Mouse (Mus musculus) cerebellum, adult (tissue): Measurements from ENCODE around the gene Gsta3.
A peak's percentile ranks its signal among the peaks of the same experiment; 100 is the strongest.
"Not testable (repeated sequence)": the region's sequence is repeated elsewhere in the genome, so short reads cannot be mapped to it uniquely, and the experiment has no call there.

Experiments used
- ATAC-seq: cut with Nextera tagmentation; 2 replicates; pipeline ENCODE4 v1.9.2; 2017; ENCODE audit warnings: mild to moderate bottlenecking, moderate library complexity, mixed read lengths; ENCODE audit not compliant: insufficient number of reproducible peaks, low FRiP score, low TSS enrichment

Gene Gsta3

DNA sequence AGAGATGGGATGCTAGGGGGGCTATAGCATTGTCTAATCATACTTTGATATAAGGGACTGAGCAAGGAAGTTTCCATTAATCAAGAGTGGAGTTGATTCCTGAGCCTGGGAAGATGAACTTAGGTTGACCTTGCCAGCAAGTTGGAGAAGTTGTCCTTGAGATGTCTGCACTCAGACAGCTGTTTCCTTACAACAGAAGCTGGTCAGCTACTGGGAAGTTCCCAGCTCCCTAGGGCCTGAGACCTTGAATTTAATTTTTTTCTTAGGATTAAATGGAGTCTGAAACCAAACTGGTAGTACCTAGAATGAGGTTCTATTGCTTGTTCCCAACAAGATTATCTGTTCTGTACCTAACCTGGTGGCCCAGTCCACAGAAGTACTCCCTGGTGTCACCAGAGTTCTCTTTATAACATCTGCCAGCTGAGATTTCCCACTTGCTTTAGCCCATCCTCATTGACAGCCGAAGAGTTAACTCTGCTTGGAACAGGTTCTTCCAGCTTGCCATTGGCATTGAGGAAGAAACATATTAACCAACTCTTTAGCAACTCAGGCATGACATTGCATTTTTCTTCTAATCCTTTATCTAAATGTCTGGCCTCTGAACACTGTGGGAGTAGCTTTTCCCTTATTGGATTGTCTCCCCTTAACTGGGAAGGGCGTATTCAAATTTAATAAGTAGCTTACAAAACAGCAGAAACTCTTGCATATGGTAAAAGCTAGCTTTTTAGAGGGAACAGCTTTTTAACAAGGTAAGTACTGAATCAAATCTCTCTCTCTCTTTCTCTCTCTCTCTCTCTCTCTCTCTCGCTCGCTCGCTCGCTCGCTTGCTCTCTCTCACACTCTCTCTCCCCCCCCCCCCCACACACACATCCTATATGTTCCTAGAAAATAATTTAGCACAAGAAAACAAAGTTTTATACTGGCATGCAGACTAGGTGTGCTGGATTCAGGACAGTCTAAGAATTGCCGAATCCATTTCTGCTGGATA lies at the start of gene Gsta3:
Gene Gsta3 (plus strand): TSS at position 679 of the 988 bp plus-strand sequence.
- ATAC-seq, result no peak

DNA sequence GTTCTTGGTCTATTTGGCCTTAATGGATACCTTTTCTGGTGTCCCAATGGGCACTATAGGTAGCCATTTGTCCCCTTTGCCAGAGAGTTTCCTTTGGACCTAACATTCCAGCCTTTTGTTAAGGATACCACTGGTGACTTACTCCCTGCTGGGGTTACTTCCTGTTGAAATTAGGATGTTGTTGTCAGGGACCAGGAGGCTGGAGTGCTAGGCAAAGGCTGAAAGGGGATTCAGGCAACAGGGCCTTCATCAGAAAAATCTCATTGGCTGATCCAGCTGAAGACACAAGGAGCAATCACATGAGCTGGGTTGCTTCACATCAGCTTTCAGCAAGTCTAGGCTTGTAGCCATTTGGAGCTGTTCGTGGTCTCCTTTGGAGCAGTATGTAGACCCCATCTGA lies 34.1 kb upstream of the Gsta3 start:
- ATAC-seq, result no peak

- ATAC-seq, result not testable (repeated sequence)
Measured at GRCm38 (mm10) chr1:21213537-21213936, 26.9 kb upstream of the Gsta3 start.

- ATAC-seq, result not testable (repeated sequence)
Measured at GRCm38 (mm10) chr1:21213991-21214692, 26.2 kb upstream of the Gsta3 start.

DNA sequence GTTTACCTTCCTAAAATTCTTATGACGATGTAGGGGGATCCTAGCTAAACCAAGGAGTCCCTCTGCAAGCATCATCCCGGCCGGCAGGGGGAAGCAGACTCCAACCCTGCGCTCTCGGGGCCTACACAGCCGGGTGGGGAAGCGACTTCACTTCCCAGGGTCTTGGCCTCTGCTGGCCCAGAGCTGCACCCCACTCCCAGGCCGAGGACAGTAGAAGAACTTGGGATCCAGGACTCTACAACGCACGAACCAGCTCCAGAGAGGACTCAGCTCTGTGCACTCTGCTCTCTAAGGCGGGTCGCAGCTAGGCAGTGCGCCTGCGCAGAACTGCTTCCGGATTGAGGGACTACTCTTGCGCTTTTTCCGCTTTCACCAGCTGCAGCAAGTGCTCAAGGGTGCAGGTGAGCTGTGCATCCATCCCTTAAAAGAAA lies 21.9 kb upstream of the Gsta3 start, which contains the start of gene Tmem14a:
Gene Tmem14a (plus strand): TSS at position 87 of the 431 bp plus-strand sequence.
- peak; percentile 90 for ATAC-seq

DNA sequence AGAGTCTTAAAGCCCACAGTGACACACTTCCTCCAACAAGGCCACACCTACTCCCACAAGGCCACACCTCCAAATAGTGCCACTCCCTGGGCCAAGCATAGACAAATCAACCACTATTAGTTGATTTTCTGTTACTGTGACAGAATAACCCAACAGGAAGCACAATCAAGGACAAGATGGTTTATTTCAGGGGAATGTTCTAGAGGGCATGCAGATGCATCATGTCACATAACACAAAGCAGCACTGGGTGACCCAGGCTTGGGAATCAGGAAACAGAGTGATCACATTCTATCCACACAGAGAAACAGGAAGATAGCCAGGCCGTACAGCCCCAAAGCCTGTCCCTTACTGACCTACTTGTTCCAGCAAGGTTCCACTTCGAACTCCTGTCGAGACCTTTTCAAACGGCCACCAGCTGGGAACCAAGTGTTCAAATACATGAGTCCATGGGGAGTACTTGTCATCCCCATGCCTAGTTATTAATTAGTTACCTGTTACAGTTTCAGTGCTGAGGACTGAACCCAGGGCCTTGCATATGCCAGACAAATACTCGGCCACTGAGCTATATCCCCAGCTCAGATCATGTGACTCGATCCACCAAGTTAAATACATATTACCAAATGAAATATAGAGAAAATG lies 12.5 kb upstream of the Gsta3 start:
- ATAC-seq, result no peak

- ATAC-seq, result not testable (repeated sequence)
Measured at GRCm38 (mm10) chr1:21228740-21229722, 11.4 kb upstream of the Gsta3 start.

DNA sequence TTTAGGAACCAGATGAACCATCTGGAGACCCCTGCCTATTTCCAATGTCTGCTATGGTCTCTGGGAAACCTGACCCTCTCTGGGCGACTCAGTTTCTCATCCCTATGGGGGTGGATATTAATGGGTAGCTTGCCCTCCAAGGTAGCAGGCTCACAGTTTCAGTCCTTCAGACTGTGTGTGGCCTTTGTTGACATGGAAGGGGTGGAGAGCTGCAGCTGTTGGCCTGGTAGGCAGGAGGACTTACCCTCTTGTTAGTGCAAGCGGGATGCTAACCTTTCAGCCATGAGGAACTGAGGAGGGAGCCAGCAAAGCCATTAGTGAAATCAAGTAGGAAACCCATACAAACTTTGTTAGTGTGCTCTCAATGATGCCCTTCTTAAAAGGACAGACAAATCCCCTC lies 10.0 kb upstream of the Gsta3 start:
- ATAC-seq, result no peak

- ATAC-seq, result no peak
Measured at GRCm38 (mm10) chr1:21231744-21232464, 8.5 kb upstream of the Gsta3 start.

GRCm38 (mm10) chr1:21232516-21232915 lies 7.9 kb upstream of the Gsta3 start:
- ATAC-seq, result no peak

DNA sequence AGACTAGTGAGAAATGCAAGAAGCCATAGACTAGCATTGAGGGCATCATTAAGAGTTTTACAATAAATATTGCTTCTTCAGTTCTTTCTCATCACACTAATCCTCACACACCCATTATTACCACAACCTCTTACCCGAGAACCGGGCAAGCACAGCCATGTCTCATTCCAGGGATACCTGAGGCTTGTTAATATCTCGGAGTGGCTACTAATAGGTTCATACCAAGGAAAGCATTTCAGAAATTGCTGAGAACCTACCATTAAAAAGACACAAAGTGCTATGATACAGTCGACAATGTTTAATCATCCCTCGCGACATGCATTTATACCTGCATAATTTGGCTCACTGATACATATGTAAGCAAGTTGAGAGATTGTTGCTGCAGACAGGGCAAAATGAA lies 5.0 kb upstream of the Gsta3 start:
- no peak for ATAC-seq

DNA sequence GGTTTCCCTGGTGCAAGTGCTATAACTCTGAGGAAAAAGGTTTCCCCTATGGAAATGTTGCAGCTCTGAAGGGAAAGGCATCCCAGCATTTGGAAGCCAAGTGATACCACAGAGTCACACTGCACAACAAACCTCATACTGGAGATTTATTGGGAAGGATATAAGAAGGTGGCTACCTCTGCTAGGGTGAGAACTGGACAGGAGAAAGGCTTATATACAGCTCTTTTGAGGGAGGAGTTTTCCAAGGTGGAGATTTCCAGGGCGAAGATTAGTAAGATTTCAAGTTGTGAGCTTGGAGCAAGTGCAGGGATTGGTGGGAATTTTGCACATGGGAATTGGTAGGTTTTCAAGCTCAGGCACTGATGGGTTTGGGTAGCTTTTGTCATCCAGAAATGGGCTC lies 707 bp downstream of the Gsta3 start:
- no peak for ATAC-seq

DNA sequence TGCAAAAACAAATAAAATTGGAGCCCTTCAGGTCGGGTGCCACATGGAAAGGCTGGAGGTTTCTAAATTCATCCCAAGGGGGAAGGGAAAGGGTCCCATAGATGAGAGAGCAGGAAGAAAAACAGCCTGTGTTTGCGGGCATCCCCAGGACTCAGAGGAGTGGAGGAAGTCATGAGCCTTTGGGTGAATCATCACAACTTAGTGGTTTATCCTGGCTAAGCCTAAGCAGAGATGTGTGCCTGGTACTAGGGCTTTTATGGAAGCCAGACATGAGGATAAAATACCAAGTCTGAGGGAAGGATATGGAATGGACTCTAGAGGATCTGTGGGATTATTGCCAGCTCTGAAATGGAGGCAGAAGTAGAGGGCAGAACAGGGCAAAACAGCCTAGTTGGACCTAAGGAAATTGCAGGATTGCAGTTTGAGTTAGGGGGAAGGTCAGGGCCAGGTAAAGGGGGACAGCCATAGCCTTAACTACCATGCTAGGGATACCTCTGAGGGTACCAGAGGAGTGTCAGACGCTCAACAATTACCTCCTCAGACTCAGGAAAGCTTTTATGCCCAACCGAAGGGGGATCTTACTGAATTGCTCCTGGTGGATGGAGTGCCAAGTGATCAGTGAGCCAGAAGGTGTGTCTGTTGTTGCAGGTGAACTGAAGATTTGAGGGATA lies 4.0 kb downstream of the Gsta3 start:
- no peak for ATAC-seq

DNA sequence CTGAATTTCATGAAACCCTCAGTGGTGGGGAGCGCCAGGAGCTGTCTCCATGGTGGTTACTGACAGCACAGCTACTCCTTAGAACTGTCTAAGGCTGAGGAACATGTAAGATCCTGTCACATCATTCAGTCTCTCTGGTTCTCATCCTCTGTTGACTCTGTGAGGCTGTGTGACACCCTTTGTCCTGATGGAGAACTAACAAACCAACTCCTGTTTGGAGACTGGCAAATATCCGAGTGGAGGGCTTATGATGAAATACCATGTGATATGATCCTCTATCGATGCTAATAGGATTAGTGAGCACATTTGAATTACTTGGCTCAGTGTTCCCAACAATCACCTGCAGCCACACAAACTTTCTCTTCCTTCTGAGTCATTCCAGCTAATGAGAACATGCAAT lies 5.7 kb downstream of the Gsta3 start:
- ATAC-seq, result no peak

- ATAC-seq, result no peak
Measured at GRCm38 (mm10) chr1:21247896-21248295, 7.5 kb downstream of the Gsta3 start.

DNA sequence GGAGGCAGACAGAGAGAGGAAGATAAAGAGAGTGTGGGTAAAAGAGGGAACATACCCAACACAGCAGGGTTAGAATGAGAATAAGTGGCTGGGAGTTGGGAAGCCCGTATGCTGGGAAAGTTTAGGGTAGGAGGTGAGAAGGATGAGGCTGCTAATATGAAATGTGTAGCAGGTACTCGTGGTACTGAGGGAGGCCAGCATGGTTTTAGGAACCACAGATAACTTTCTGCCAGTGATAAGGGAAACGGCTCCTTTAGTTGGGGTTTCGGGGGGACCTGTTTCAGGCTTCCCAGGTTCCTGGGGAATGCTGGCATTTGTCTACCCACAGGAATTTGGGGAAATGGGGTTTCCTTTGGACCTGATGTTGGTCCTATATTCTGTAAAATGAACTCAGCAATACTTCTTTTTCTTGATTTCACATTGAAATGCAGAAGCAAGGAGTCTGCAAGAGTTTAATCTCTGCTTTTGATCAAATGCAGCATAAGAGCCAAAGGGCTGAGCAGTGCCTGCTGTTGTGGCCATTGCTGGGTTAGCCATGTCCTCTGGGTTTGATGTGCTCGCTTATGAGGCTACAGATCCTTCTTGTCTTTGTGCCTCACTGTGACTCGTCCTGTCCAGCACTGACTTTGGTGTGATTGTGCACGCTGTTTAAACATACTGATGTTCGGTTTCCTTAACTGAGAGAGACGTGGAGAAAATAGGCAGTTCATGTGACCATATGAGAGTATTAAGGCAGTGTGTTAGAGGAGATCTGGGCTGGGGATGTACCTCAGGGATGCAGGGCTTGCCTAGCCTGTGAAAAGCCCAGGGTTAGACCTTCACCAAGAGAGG lies 8.4 kb downstream of the Gsta3 start:
- ATAC-seq, result no peak

- no peak for ATAC-seq
Measured at GRCm38 (mm10) chr1:21251661-21252060, 11.3 kb downstream of the Gsta3 start.
